Mouse (Mus musculus): ENCODE measurements at regions not wholly inside any gene's neighbourhood (a gene's known extent, or its start where the extent isn't known, plus 50 kb on each side); places are given as distances from the start of the nearest gene placed in this dataset.

DNA sequence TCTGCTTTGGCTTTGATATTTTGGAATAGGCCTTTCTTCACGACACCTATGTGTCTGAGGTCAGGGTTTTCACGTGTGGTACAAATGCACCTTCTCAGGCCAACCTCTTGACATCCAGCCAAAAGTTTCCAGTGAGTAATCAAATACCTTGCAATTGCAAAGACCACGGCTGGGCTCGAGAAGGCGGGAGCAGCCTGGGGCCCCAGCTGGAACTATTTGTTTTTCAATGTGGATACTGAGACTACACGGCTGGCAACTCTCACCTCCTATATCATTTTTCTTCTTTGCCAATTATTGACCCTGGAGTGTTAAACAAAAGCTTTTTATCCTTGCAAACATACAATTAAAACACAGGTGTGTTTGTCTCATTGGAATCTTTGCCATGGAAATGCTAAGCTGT is 77.5 kb downstream of the Id4 start:
- TF ChIP-seq CTCF (IDR thresholded peaks at IDR 0.05; ENCODE audit: low read depth, low read length) (no peak), POLR2A (IDR thresholded peaks at IDR 0.05; ENCODE audit: extremely low read depth, insufficient read depth, low read length) (no peak)

Measured in liver, adult 2 months (tissue).